Mouse (Mus musculus) midbrain, embryonic 14.5 days (tissue): ENCODE measurements around the gene Epn2. TPM values are rescaled to one million over a fixed set of nuclear protein-coding genes. Genes with fewer than 3 reads are reported as not detected.
A peak's percentile ranks its signal among the peaks of the same experiment; 100 is the strongest.

ENCODE experiments used
- ATAC-seq: fragments of 200-750 bp; cut with Nextera tagmentation; 2 replicates; pipeline ENCODE4 v1.8.0; 2017; ENCODE audit warnings: moderate number of reproducible peaks, moderate library complexity; ENCODE audit not compliant: low FRiP score, low TSS enrichment
- DNase-seq: peaks from one replicate; pipeline ENCODE4 v3.0.0-alpha.2; 2015
- H3K27ac ChIP-seq: fragments of 300-500 bp; sonication (generic); replicated peaks from 2 replicates; pipeline ENCODE4 v1.5.1; 2014; ENCODE audit warnings: mild to moderate bottlenecking, low read depth, low read length, moderate library complexity
- H3K27me3 ChIP-seq: fragments of 300-500 bp; sonication (generic); 2 replicates; pipeline ENCODE4 v1.6.1; 2014; ENCODE audit warnings: low read length, control low read depth, mixed read lengths; ENCODE audit not compliant: control insufficient read depth, insufficient read depth
- H3K36me3 ChIP-seq: fragments of 300-500 bp; sonication (generic); 2 replicates; pipeline ENCODE4 v1.6.1; 2014; ENCODE audit warnings: low read length, control low read depth; ENCODE audit not compliant: control insufficient read depth, insufficient read depth
- H3K4me1 ChIP-seq: fragments of 300-500 bp; sonication (generic); 2 replicates; pipeline ENCODE4 v1.6.1; 2014; ENCODE audit warnings: mild to moderate bottlenecking, antibody characterized with exemption, low read length, control low read depth; ENCODE audit not compliant: control insufficient read depth, insufficient read depth
- H3K4me2 ChIP-seq: fragments of 300-500 bp; sonication (generic); 2 replicates; pipeline ENCODE4 v1.6.1; 2014; ENCODE audit warnings: mild to moderate bottlenecking, low read length, moderate library complexity
- H3K4me3 ChIP-seq: fragments of 300-500 bp; sonication (generic); replicated peaks from 2 replicates; pipeline ENCODE4 v1.5.1; 2014; ENCODE audit warnings: low read depth, low read length
- H3K9ac ChIP-seq: fragments of 300-500 bp; sonication (generic); replicated peaks from 2 replicates; pipeline ENCODE4 v1.6.1; 2014; ENCODE audit warnings: mild to moderate bottlenecking, low read length, moderate library complexity
- H3K9me3 ChIP-seq: fragments of 300-500 bp; sonication (generic); 2 replicates; pipeline ENCODE4 v1.6.1; 2016; ENCODE audit warnings: low read length, control low read depth, mixed read lengths; ENCODE audit not compliant: control insufficient read depth
- WGBS: fragments of 180-500 bp; shearing (Covaris S2); extraction: QIAGEN DNeasy Blood & Tissue Kit; methylation state at CpG from one replicate; pipeline ENCODE4 v1.1.7; 2014; 5-methylcytosine and 5-hydroxymethylcytosine counted together
- polyA plus RNA-seq: library from polyadenylated mRNA; unstranded; fragments of >200 nt; fragmentation: Nextera tagmentation; extraction: Ambion mirVana; gene quantifications from 2 replicates; pipeline ENCODE4 v1.2.1, GENCODE M21; 2014

The Epn2 gene
- polyA plus RNA-seq, result 71.7 and 80.5 TPM in 2 replicates

DNA sequence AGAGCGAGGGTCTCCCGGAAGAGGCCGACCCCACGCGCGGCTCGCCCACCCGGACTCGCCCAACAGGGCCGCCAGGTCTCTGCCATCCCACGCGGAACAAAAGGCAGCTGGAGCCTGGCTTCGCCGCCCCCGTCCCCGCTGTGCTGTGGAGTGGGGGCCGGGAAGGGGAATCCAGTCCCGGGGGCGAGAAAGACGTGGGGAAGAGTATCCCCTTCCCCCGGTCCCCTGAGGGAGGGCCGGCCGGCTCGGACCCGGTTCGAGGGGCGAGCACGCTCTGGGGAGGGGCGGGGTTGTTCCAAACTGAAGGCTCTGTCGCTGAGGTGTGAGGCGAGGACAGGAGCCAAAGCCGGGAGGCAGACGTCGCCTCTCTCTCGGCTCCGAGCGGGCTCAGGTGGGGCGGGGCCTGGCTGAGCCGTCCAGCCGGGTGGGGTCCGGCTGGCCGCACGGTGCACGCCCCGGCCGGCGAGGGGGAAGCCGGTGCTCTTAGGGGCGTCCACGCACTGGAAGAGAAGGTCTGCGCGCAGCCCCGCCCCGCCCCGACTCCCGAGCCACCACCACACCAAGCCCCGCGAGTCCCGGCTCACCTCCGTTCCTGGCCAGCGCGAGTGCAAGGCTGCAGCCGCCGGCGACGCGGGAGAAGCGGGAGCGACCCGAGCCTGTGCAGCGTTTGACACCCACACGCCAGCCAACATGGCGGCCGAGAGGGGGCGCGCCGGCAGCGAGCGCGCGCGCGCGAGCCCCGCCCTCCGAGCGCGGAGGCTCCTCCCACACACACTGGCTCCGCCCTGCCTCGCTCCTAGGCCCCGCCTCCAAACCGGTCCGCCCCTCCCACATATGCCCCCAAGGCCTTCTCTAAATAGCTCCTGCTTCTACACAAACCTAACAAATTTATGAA, at the start of gene Epn2:
TSS of gene Epn2 (minus strand) at position 705 of the 895 bp plus-strand sequence.
- peak within 1 kb of the TSS; percentile 60 for H3K4me2 ChIP-seq
- peak; percentile 87 for DNase-seq
- peak; percentile 90 for ATAC-seq
- H3K9ac ChIP-seq, result peak within 1 kb of the TSS; percentile 90
- H3K4me3 ChIP-seq, result peak within 1 kb of the TSS; percentile 88
- no peaks in the 10 kb centered on the region for H3K9me3 ChIP-seq
- WGBS, result under 1% methylated on average over 72 of the region's 93 CpGs
- no peaks in the 10 kb centered on the region for H3K27me3 ChIP-seq
- H3K27ac ChIP-seq, result peak within 1 kb of the TSS; percentile 91
- peaks cover 17% of the 10 kb centered on the region for H3K4me1 ChIP-seq
- no peaks in the 10 kb centered on the region for H3K36me3 ChIP-seq

DNA sequence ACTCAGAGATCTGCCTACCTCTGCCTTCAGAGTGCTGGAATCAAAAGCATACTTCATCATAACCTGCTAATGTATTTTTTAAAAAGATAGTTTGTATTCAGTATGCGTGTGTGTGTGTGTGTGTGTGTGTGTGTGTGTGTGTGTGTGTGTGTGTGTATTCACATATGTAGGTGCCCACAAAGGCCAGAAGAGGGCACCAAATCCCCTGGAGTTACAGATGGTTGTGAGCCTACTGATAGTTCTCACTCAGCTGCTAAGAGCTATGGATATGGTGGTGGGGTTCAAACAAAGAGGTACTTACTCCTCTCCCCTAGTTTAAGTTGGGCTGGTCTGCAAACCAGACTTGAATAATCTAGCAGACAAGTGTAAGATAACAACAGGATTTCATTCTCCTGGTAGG, 47.0 kb upstream of the Epn2 start:
- Histone ChIP-seq H3K36me3 (no peaks in the 10 kb centered on the region), H3K27ac (no peak overlapping the region), H3K9ac (no peak overlapping the region), H3K9me3 (no peaks in the 10 kb centered on the region), H3K4me3 (no peak overlapping the region), H3K27me3 (no peaks in the 10 kb centered on the region), H3K4me2 (no peak overlapping the region), H3K4me1 (no peaks in the 10 kb centered on the region)
- ATAC-seq, result no peak
- no peak for DNase-seq
- WGBS, result 75% methylated on average over 1 of the region's 1 CpGs

DNA sequence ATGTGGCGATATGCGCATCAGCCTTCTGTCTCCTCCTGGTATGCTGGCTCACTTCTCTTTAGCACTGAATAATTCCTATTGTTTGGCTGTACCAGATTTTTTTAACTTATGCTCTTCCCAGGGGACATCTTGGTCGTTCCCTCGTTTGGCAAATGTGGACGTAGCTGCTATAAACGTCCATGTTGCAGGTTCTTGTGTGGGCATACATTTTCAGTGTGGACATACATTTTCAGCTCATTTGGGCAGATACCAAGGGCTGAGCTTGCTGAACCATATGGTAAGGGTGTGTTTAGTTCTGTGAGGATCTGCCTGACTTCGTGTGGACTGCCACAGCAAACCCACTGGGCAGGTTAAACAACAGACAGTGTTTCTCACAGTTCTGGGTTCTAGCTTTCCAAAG, 45.6 kb upstream of the Epn2 start:
- ATAC-seq (no peak), DNase-seq (no peak)
- Histone ChIP-seq H3K9me3 (no peaks in the 10 kb centered on the region), H3K4me1 (peaks cover 5% of the 10 kb centered on the region; the same call in 1 of the 2 replicates), H3K27ac (no peak overlapping the region), H3K36me3 (no peaks in the 10 kb centered on the region), H3K4me3 (no peak overlapping the region), H3K27me3 (no peaks in the 10 kb centered on the region), H3K4me2 (no peak overlapping the region), H3K9ac (no peak overlapping the region)
- 79% methylated on average over 7 of the region's 7 CpGs for WGBS

DNA sequence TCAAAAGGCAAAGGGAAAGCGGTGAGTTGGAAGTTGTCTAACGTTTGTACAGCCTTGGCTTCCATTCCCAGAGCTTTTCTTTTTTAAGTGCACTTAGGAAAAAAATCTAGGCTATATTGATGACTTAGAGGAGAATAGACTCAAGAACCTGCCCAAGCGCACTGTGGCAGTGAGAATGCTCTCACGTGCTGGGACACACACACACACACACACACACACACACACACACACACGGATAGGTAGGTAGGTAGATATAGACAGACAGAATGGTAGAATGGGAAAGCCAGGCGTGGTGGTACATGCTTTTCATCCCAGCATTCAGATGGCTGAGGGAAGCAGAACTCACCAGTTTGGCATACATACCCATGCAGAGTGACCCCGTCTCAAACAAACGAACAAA, 41.3 kb upstream of the Epn2 start:
- Histone ChIP-seq H3K4me3 (peak overlapping the region; percentile 34), H3K27ac (no peak overlapping the region), H3K4me2 (peak overlapping the region; percentile 67), H3K27me3 (no peaks in the 10 kb centered on the region), H3K9ac (peak overlapping the region; percentile 34; the same call in 1 of the 2 replicates), H3K36me3 (no peaks in the 10 kb centered on the region), H3K4me1 (peaks cover 8% of the 10 kb centered on the region; the same call in 1 of the 2 replicates), H3K9me3 (no peaks in the 10 kb centered on the region)
- 64% methylated on average over 8 of the region's 8 CpGs for WGBS
- no peak for ATAC-seq
- DNase-seq, result no peak

DNA sequence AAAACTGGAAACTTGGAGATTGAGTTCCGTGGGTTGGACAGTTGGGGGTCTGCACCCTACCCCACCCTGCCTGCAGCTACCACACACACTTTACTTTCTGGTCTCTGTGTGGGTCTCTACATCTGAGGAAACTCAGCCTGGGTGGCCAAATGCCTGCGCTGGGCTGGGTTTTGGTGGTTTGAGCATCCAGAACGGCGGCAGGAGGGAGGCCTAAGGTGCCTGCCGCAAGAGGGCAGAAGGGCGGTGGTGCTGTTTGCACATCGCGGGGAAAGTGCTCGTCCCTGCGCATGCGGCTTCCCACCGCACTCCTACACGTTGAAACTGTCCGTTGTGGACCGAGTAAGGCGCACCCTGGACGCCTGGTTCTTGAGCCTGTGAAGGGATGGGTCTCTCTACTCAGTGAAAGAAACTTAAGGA, 40.8 kb upstream of the Epn2 start:
- DNase-seq (peak; percentile 90), ATAC-seq (peak; percentile 53; the same call in 1 of the 2 replicates)
- peak overlapping the region; percentile 34 for H3K4me3 ChIP-seq
- H3K36me3 ChIP-seq, result no peaks in the 10 kb centered on the region
- H3K4me1 ChIP-seq, result peaks cover 9% of the 10 kb centered on the region; the same call in 1 of the 2 replicates
- H3K9me3 ChIP-seq, result no peaks in the 10 kb centered on the region
- H3K9ac ChIP-seq, result peak overlapping the region; percentile 34; the same call in 1 of the 2 replicates
- H3K4me2 ChIP-seq, result peak overlapping the region; percentile 67
- H3K27ac ChIP-seq, result no peak overlapping the region
- WGBS, result under 1% methylated on average over 17 of the region's 17 CpGs
- no peaks in the 10 kb centered on the region for H3K27me3 ChIP-seq

DNA sequence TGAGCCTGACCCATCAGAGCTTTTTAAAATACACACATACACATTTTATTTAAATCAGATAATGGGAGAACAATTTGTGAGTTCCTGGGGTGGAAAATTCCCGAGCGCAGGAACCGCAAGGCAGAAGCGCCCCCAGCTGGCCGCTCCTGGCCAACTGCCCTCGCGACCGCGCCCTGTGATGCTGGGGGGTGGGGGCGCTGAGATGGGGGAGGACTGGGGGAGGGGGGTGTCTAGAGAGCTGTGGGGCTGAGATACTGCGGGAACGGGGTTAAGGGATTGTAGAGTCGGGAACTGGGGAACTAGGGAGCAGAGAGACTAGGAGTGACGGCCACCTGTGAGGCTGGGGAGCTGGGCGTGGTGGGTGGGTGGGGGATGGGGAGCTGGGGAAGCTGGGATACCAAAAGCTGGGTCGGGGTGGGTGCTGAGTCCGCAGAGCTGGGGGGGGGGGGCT, 40.3 kb upstream of the Epn2 start:
- Histone ChIP-seq H3K27ac (no peak overlapping the region), H3K36me3 (no peaks in the 10 kb centered on the region), H3K9me3 (no peaks in the 10 kb centered on the region), H3K4me3 (peak overlapping the region; percentile 34), H3K9ac (peak overlapping the region; percentile 34; the same call in 1 of the 2 replicates), H3K27me3 (no peaks in the 10 kb centered on the region), H3K4me1 (peaks cover 9% of the 10 kb centered on the region; the same call in 1 of the 2 replicates), H3K4me2 (peak overlapping the region; percentile 67)
- 1% methylated on average over 17 of the region's 17 CpGs for WGBS
- ATAC-seq (no peak), DNase-seq (peak; percentile 80)

DNA sequence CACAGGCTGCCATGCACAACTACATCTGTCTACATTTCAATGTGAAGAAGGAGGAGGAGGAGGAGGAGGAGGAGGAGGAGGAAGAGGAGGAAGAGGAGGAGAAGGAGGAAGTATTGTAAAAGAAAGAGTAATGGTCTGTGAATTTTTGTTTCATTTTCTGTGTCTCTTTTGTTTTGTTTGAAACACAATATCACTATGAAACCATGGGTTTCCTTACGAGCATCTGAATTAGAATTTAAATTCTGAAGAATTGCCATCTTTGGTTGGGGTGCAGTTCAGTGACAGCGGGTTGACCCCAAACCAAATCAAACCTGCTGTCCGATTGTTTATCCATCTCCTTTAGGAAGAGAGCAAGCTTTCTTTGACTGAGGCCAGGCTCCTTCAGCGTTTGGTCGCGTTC, 39.9 kb upstream of the Epn2 start:
- 14% methylated on average over 6 of the region's 6 CpGs for WGBS
- no peak for DNase-seq
- H3K27me3 ChIP-seq, result no peaks in the 10 kb centered on the region

DNA sequence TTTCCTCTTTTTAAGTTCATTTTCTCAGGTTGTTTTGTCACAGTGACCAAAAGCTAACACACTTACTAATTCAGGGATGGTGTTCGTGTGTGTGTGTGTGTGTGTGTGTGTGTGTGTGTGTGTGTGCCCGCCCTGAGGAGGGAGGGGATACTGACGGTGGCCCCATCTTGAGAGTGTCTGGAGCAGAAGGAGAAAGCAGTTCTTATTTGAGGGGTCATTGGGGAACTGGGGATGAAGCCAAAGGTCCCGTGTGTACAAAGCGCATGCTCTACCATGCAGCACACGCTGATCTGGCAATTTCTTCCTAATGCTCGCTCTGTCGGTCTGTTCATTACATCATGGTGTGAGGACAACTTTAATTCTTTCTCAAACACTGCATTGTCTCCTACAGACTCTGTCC, 39.1 kb upstream of the Epn2 start:
- 85% methylated on average over 8 of the region's 8 CpGs for WGBS
- no peaks in the 10 kb centered on the region for H3K27me3 ChIP-seq
- H3K36me3 ChIP-seq, result no peaks in the 10 kb centered on the region
- DNase-seq, result no peak
- H3K4me1 ChIP-seq, result peaks cover 9% of the 10 kb centered on the region; the same call in 1 of the 2 replicates
- H3K27ac ChIP-seq, result no peak overlapping the region
- H3K4me3 ChIP-seq, result no peak overlapping the region
- no peak for ATAC-seq
- no peak overlapping the region for H3K4me2 ChIP-seq
- H3K9me3 ChIP-seq, result no peaks in the 10 kb centered on the region
- no peak overlapping the region for H3K9ac ChIP-seq

More for the DNA sequence above, 39.9 kb upstream of the Epn2 start:
- ATAC-seq, result no peak
- H3K27ac ChIP-seq, result no peak overlapping the region
- H3K36me3 ChIP-seq, result no peaks in the 10 kb centered on the region
- no peak overlapping the region for H3K9ac ChIP-seq
- peaks cover 9% of the 10 kb centered on the region; the same call in 1 of the 2 replicates for H3K4me1 ChIP-seq
- peak overlapping the region; percentile 34; the same call in 1 of the 2 replicates for H3K4me3 ChIP-seq
- no peaks in the 10 kb centered on the region for H3K9me3 ChIP-seq
- H3K4me2 ChIP-seq, result peak overlapping the region; percentile 67
